Mouse (Mus musculus): ENCODE measurements around the gene Ndufb10. TPM values are rescaled to one million over a fixed set of nuclear protein-coding genes. Genes with fewer than 3 reads are reported as not detected.

Gene Ndufb10
- polyA plus RNA-seq, 1 experiment from 2014 or later: 217 TPM

DNA sequence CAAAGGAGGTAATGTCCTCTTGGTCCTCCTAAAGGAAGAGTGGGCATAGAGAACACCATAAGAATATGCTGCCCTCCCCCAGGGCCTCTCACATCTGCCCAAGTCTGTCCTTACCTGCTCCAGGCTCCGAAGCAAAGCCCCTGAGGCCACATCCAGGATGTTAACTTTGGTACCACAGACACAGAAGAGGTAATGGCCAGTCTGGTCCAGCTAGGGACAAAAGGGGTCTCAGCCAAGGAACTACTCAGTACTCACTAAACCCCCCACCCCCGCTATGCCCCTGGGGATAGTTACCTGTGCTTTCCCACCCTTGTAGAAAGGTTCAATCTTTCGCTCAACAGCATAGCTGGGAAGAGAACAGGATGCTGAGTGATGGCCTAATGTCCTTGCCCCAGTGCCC, 18.5 kb downstream of the Ndufb10 start:
- Histone ChIP-seq H3K27ac (no peak overlapping the region), H3K9ac (replicated peaks) (no peak overlapping the region), H3K36me3 (peaks cover 46% of the 10 kb centered on the region), H3K27me3 (no peaks in the 10 kb centered on the region), H3K9me3 (no peaks in the 10 kb centered on the region), H3K4me3 (replicated peaks) (no peak overlapping the region), H3K4me1 (replicated peaks) (peaks cover 14% of the 10 kb centered on the region; the same call in 1 of the 2 replicates), H3K4me2 (no peak overlapping the region; the same call in 1 of the 2 replicates)
- 93% methylated on average over 3 of the region's 3 CpGs for WGBS
- ATAC-seq (ENCODE audit: insufficient number of reproducible peaks, insufficient read depth, low FRiP score, low TSS enrichment, low read depth): no peak

DNA sequence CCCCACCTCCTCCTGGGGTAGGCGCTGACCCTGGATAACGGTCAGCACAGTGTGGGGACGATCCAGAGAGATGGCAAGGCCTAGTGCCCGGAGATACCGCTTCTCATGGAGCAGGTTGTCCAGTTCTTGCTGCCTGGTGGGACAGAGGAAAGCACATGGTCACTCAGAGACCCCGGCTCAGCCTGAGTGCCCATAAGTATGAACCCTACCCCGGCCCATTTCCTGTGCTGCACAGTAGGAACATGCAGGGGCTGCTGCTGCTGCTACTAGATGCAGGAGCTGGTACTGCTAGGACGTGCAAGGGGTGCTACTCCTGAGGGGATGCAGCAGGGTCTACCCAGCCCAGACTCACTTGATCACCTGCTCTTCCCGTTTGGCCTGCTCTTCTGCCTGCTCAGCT, 23.0 kb downstream of the Ndufb10 start:
- no peak overlapping the region for H3K4me2 ChIP-seq
- no peak overlapping the region for H3K9ac ChIP-seq (replicated peaks)
- peaks cover 61% of the 10 kb centered on the region for H3K36me3 ChIP-seq
- H3K9me3 ChIP-seq: no peaks in the 10 kb centered on the region
- peaks cover 16% of the 10 kb centered on the region for H3K4me1 ChIP-seq (replicated peaks)
- 88% methylated on average over 9 of the region's 9 CpGs for WGBS
- no peaks in the 10 kb centered on the region for H3K27me3 ChIP-seq
- H3K4me3 ChIP-seq (replicated peaks): no peak overlapping the region
- no peak for ATAC-seq (ENCODE audit: insufficient number of reproducible peaks, insufficient read depth, low FRiP score, low TSS enrichment, low read depth)
- H3K27ac ChIP-seq: no peak overlapping the region

DNA sequence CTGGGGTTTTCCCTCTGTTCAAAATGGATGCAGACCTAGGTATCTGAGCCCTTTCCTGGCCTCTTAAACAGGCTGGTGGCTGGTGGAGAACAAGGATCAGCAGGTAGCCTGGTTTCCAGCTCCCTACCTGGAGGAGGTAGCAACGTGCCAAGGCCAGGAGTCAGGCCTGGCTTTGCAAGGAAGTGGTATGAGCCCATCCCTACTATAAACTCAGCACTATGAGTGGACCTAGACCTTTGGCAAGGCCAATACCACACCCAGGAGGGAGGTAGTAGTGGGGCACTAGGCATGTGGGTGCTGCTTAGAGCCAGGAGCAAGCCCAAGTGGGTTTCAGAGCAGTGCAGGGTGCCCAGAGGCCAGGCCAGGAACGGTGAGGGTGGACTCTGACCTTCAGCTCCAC, 24.8 kb downstream of the Ndufb10 start:
- Histone ChIP-seq H3K4me1 (replicated peaks) (peaks cover 20% of the 10 kb centered on the region), H3K4me3 (replicated peaks) (no peak overlapping the region), H3K36me3 (peaks cover 50% of the 10 kb centered on the region), H3K27me3 (no peaks in the 10 kb centered on the region), H3K9me3 (no peaks in the 10 kb centered on the region), H3K4me2 (no peak overlapping the region), H3K9ac (replicated peaks) (no peak overlapping the region), H3K27ac (no peak overlapping the region)
- ATAC-seq (ENCODE audit: insufficient number of reproducible peaks, insufficient read depth, low FRiP score, low TSS enrichment, low read depth): no peak
- 82% methylated on average over 2 of the region's 2 CpGs for WGBS

DNA sequence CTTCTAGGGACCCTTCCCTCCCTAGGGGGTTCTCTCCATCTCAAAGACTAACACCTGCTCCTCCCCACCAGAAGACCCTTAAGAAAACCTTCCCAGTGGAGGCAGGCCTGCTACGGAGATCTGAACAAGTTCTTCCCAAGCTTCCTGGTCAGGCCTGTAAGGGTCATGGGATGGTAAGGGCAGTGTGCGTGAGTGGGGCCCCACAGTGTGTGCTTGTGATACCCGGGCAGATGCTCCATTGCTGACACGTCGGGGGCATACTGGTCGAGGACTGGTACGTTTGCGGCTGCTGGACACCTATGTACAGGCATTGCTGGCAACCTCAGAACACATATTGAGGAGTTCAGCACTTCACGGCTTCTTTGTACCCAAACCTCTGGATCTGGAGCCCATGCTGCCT, 25.6 kb downstream of the Ndufb10 start:
- Histone ChIP-seq H3K27ac (no peak overlapping the region), H3K4me2 (no peak overlapping the region)

DNA sequence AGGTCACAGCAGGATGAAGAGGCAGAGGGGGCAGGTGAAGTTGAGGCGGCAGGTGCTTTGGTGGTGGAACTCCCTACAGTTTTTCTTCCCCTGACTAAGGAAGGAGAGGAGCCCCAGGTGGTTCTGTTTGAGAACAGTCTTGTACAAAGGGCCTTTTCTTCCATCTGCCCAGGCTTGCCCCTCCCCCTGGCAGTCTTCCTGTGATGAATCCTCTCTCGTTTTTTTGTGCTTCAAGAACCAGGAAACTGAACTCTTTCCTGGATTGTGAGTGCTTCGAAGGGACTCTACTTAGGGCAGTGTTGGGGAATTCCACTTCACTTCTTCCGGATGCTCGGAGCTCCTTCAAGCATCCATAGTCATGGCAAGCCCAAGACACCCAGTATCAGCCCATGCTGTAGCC, 26.3 kb downstream of the Ndufb10 start:
- peaks cover 24% of the 10 kb centered on the region for H3K4me1 ChIP-seq (replicated peaks)
- 0 out of 2 replicates have a peak overlapping the region, but pooled peaks have one; percentile 23 for H3K27ac ChIP-seq
- H3K9ac ChIP-seq (replicated peaks): no peak overlapping the region
- H3K27me3 ChIP-seq: no peaks in the 10 kb centered on the region
- ATAC-seq (ENCODE audit: insufficient number of reproducible peaks, insufficient read depth, low FRiP score, low TSS enrichment, low read depth): no peak
- no peaks in the 10 kb centered on the region for H3K9me3 ChIP-seq
- WGBS: 36% methylated on average over 5 of the region's 5 CpGs
- H3K36me3 ChIP-seq: peaks cover 46% of the 10 kb centered on the region
- H3K4me2 ChIP-seq: no peak overlapping the region; the same call in 1 of the 2 replicates
- H3K4me3 ChIP-seq (replicated peaks): no peak overlapping the region

More for the DNA sequence above, 25.6 kb downstream of the Ndufb10 start:
- no peaks in the 10 kb centered on the region for H3K9me3 ChIP-seq
- no peak overlapping the region for H3K4me3 ChIP-seq (replicated peaks)
- no peak overlapping the region for H3K9ac ChIP-seq (replicated peaks)
- WGBS: 71% methylated on average over 9 of the region's 9 CpGs
- H3K4me1 ChIP-seq (replicated peaks): peaks cover 24% of the 10 kb centered on the region
- H3K27me3 ChIP-seq: no peaks in the 10 kb centered on the region
- peaks cover 47% of the 10 kb centered on the region for H3K36me3 ChIP-seq
- ATAC-seq (ENCODE audit: insufficient number of reproducible peaks, insufficient read depth, low FRiP score, low TSS enrichment, low read depth): no peak

DNA sequence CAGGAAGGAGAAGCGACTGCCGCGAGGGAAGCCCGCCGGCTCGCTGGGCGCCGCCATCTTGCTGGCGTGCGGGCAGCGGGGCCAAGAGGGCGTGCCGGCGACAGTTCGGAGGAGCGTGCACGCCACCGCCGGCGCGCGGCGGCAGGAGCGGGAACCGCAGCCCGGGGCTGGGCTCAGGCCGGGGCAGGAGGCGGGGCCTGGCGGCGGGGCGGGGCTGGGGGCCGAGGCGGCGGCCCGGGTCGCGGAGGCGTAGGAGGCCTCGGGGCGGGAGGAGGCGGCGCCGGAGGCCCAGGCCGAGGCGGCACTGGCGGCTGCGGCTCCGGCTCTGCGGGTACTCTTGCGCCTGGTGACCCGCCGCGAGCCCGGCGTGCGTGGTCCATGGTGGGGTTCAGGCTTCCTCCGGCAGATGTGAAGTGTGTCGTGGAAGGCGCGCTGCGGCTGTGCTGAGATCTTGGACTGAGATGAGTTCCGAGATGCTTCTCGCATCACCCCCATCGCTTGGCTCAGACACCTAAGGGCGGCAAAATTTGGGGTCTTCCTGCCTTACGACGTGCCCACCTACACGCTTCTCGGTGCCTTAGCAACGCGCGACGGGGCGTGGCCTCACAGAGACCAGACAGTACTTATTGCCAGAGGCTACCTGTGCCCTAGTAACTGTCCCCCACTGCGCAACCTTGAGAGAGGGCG, 28.1 kb downstream of the Ndufb10 start, which contains the start of the genes Gfer and Noxo1:
Gene Gfer (minus strand): TSS at position 146 of the 687 bp plus-strand sequence.
Gene Noxo1 (plus strand): TSS at position 224 of the 687 bp plus-strand sequence.
- ATAC-seq (ENCODE audit: insufficient number of reproducible peaks, insufficient read depth, low FRiP score, low TSS enrichment, low read depth): peak; percentile 80
- no peaks in the 10 kb centered on the region for H3K9me3 ChIP-seq
- H3K9ac ChIP-seq (replicated peaks): peak within 1 kb of the TSS; percentile 87
- H3K27me3 ChIP-seq: peaks cover 8% of the 10 kb centered on the region
- peak within 1 kb of the TSS; percentile 88 for H3K4me3 ChIP-seq (replicated peaks)
- peak within 1 kb of the TSS; percentile 91 for H3K27ac ChIP-seq
- peaks cover 39% of the 10 kb centered on the region for H3K36me3 ChIP-seq
- H3K4me1 ChIP-seq (replicated peaks): peaks cover 24% of the 10 kb centered on the region
- peak within 1 kb of the TSS; percentile 73 for H3K4me2 ChIP-seq
- under 1% methylated on average over 76 of the region's 76 CpGs for WGBS

DNA sequence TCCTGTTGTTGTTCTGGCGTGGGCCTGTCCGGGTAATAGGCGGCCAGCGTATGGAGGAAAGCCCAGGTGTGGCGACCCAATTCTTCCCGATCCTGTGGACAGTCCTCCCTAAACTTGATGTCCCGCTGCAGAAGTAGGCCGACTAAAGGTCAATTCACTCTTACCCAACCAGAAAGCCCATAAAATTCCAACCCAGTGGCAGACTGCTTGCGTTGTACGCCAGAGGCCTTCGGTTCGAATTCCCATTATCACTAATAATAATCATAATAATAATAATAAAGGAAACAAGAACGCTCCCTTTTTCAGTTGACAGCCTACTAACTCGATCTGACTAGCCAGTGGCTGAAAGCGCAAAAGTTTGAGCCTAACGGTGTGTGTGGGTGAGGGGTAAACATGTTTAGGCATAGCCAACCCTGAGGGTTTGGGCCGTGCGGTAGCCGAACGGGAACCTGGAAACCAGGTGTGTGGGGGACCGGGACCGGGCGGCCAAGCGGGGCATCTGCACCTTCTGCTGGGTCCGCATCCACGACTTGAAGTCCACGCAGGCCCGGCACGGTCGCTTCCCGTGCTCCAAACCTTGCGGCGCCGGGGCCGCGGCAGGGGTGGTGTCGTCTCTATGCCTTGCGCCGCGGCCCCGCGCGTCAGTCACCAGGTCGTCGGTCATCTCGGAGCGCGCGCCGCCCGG, 28.8 kb downstream of the Ndufb10 start:
- Histone ChIP-seq H3K27me3 (peaks cover 15% of the 10 kb centered on the region), H3K9ac (replicated peaks) (peak overlapping the region; percentile 87), H3K27ac (peak overlapping the region; percentile 91), H3K4me1 (replicated peaks) (peaks cover 24% of the 10 kb centered on the region), H3K9me3 (no peaks in the 10 kb centered on the region), H3K4me3 (replicated peaks) (peak overlapping the region; percentile 88), H3K36me3 (peaks cover 32% of the 10 kb centered on the region), H3K4me2 (peak overlapping the region; percentile 73)
- WGBS: 8% methylated on average over 44 of the region's 51 CpGs
- peak; percentile 21; the same call in 1 of the 2 replicates for ATAC-seq (ENCODE audit: insufficient number of reproducible peaks, insufficient read depth, low FRiP score, low TSS enrichment, low read depth)

DNA sequence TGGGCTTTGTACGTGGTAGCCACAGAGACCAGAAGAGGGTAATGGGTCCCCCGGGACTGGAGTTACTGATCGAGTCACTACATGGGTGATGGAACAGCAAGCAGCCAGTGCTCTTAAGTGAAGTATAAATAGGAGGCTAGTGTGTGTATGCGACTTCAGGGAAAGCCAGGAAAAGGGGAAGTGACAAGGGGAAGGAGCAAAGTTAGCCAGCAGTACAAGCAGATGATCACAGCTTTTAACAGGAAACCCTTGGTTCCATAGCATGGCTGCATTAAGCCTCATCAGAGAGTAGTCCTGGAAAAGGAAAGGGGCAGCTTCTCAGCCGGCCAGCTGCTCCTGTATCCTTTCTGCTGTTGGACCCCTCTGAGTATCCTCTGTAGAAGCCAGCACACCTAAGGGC, 31.9 kb downstream of the Ndufb10 start:
- Histone ChIP-seq H3K27ac (no peak overlapping the region), H3K4me1 (replicated peaks) (peaks cover 30% of the 10 kb centered on the region), H3K27me3 (peaks cover 46% of the 10 kb centered on the region), H3K9ac (replicated peaks) (no peak overlapping the region), H3K4me3 (replicated peaks) (no peak overlapping the region), H3K36me3 (peaks cover 21% of the 10 kb centered on the region), H3K9me3 (no peaks in the 10 kb centered on the region), H3K4me2 (no peak overlapping the region)
- WGBS: 90% methylated on average over 5 of the region's 5 CpGs
- no peak for ATAC-seq (ENCODE audit: insufficient number of reproducible peaks, insufficient read depth, low FRiP score, low TSS enrichment, low read depth)

DNA sequence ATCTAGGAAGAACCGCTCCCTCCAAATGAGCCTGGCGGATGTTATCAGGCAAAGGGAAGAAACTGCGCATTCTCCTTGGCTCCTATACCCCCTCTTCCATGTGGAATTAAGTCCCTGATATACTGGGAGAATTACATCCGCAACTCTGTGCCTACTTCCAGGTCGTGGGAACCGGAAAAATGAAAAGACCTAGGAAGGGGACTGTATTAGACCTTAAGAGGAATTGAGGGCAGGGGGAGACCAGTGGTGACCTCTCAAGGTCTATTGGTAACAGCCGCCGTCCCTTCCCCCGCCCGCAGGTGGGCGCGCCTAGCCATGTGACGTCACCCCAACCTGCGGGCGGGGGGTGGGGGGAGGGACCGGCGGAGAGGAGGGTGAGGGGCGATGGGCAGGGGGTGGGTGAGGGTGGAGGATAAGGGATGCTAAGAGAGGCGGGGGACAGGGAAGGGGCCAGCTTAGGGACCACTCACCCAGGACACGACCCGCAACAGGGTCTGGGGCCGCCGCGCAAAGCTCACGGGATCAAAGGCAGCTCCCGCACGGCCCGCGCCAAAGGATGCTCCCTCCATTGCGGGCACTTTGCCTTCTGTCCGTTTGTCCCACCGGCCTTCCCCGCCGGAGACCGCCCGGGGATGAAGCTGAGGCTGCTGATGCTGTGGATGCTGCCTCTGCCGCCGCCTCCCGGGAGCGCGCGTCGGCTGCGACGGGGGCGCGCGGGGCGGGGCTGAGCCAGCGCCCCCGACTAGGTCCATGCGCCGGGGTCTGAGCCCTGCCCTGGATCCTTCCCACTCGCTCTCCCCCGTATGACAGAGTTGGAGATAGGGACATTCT, 34.8 kb downstream of the Ndufb10 start, which contains the start of gene Syngr3:
Gene Syngr3 (minus strand): TSS at position 705 of the 831 bp plus-strand sequence.
- Histone ChIP-seq H3K9ac (replicated peaks) (peak within 1 kb of the TSS; percentile 74), H3K9me3 (no peaks in the 10 kb centered on the region), H3K4me1 (replicated peaks) (peaks cover 19% of the 10 kb centered on the region), H3K27me3 (peaks cover 63% of the 10 kb centered on the region), H3K27ac (no peak within 1 kb of the TSS), H3K36me3 (peaks cover 21% of the 10 kb centered on the region), H3K4me2 (peak within 1 kb of the TSS; percentile 94), H3K4me3 (replicated peaks) (peak within 1 kb of the TSS; percentile 70)
- peak; percentile 35; the same call in 1 of the 2 replicates for ATAC-seq (ENCODE audit: insufficient number of reproducible peaks, insufficient read depth, low FRiP score, low TSS enrichment, low read depth)
- 1% methylated on average over 50 of the region's 55 CpGs for WGBS

DNA sequence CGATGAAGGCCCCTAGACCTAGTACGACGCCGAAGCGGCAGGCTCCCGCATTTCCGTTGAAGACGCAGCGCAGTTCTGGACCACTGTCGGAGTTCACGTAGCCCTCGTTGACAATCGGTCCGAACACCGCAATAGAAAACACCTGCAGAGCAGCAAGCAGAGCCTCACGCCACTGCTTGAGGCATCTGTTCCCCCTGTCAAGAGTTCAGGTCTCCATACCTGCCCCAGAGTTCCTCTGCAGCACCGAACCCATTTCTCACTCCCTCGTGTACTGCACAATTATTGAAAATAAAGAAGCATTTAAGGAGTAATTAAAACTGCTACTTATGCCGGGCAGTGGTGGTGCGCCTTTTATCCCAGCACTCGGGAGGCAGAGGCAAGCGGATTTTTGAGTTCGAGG, 36.7 kb downstream of the Ndufb10 start:
- Histone ChIP-seq H3K36me3 (peaks cover 8% of the 10 kb centered on the region), H3K9ac (replicated peaks) (peak overlapping the region; percentile 37; the same call in 1 of the 2 replicates), H3K27me3 (peaks cover 63% of the 10 kb centered on the region), H3K4me3 (replicated peaks) (peak overlapping the region; percentile 29), H3K27ac (no peak overlapping the region), H3K4me2 (peak overlapping the region; percentile 52), H3K4me1 (replicated peaks) (peaks cover 15% of the 10 kb centered on the region), H3K9me3 (no peaks in the 10 kb centered on the region)
- no peak for ATAC-seq (ENCODE audit: insufficient number of reproducible peaks, insufficient read depth, low FRiP score, low TSS enrichment, low read depth)
- 18% methylated on average over 23 of the region's 23 CpGs for whole genome bisulfite sequencing
